26 mouse cellular contexts compared by ENCODE assay signal in the genomic region with DNA sequence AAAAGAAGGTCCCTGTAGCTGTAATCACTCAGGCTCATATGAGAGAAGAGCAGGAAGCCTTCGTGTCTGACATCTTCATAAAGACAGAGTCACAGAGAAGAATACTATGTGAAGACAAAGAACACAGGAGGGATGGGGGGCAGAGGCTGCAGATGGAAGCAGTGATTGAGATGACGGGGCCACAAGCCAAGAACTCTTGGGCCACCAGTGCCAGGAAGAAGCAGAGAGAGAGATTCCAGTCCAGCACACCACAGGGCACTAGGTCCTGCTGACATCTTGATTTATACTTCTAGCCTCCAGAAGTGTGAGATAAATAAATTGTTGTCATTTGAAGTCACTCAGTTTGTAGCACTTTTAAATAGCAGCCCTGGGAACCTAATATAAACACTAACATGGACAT.
"Had no signal": no experiment of that assay in that cellular context is flagged by ENCODE, and none has a peak within 500 bp of the region (broad histone marks: within the 10 kb centered on the region; RNA-seq: fewer than 3 reads in every experiment).

No protein-coding gene starts in this region.

- H3K4me3 ChIP-seq: heart, adult 2 months; heart, embryonic 13.5 days; heart, embryonic 15.5 days; hindbrain, embryonic 13.5 days; hindbrain, embryonic 15.5 days; kidney, embryonic 15.5 days; left cerebral cortex, adult 2 months; limb, embryonic 13.5 days; limb, embryonic 15.5 days; liver, embryonic 12.5 days had no signal

- H3K4me1 ChIP-seq: heart, embryonic 13.5 days; heart, embryonic 15.5 days; hindbrain, embryonic 13.5 days; hindbrain, embryonic 15.5 days; kidney, embryonic 15.5 days; limb, embryonic 13.5 days; limb, embryonic 15.5 days; liver, embryonic 12.5 days had no signal

- ATAC-seq: intestine, embryonic 16.5 days; liver, embryonic 12.5 days had no signal

- H3K9ac ChIP-seq: heart, embryonic 13.5 days; heart, embryonic 15.5 days; hindbrain, embryonic 13.5 days; hindbrain, embryonic 15.5 days; kidney, embryonic 15.5 days; limb, embryonic 13.5 days; limb, embryonic 15.5 days; liver, embryonic 12.5 days; liver, embryonic 14.5 days had no signal

- H3K27ac ChIP-seq: heart, adult 2 months; heart, embryonic 13.5 days; heart, embryonic 15.5 days; hindbrain, embryonic 13.5 days; hindbrain, embryonic 15.5 days; kidney, embryonic 15.5 days; kidney, postnatal 0 days; left cerebral cortex, adult 2 months; limb, embryonic 13.5 days; limb, embryonic 15.5 days; liver, embryonic 12.5 days; liver, embryonic 14.5 days had no signal

- H3K4me2 ChIP-seq: heart, embryonic 11.5 days; heart, embryonic 13.5 days; heart, embryonic 15.5 days; hindbrain, embryonic 13.5 days; hindbrain, embryonic 15.5 days; kidney, embryonic 15.5 days; limb, embryonic 13.5 days; limb, embryonic 15.5 days; liver, embryonic 12.5 days had no signal

- H3K36me3 ChIP-seq: heart, embryonic 13.5 days; heart, embryonic 15.5 days; hindbrain, embryonic 13.5 days; hindbrain, embryonic 15.5 days; kidney, embryonic 15.5 days; limb, embryonic 13.5 days; limb, embryonic 15.5 days; liver, embryonic 12.5 days had no signal

- DNase-seq: gastrocnemius, postnatal 14 days; gastrocnemius, postnatal 36 days; heart, adult 11 months; heart, adult 2 months; heart, postnatal 14 days; heart, postnatal 36 days; kidney, adult 11 months; kidney, adult 2 months; kidney, adult 9 months; kidney, postnatal 14 days; kidney, postnatal 36 days; layer of hippocampus, adult 9-11 months; layer of hippocampus, postnatal 36 days had no signal

- H3K9me3 ChIP-seq: heart, embryonic 13.5 days; heart, embryonic 15.5 days; hindbrain, embryonic 13.5 days; hindbrain, embryonic 15.5 days; kidney, embryonic 15.5 days; limb, embryonic 13.5 days; limb, embryonic 15.5 days; liver, embryonic 12.5 days had no signal

- H3K27me3 ChIP-seq: heart, embryonic 13.5 days; heart, embryonic 15.5 days; hindbrain, embryonic 13.5 days; hindbrain, embryonic 15.5 days; kidney, embryonic 15.5 days; limb, embryonic 13.5 days; limb, embryonic 15.5 days; liver, embryonic 12.5 days had no signal
